9 mouse cellular contexts compared by ENCODE assay signal in genomic region chr2:52438013-52438412, GRCm38 (mm10). TPM values are rescaled to one million over a fixed set of nuclear protein-coding genes. Genes with fewer than 3 reads are reported as not detected.
A peak's percentile ranks its signal among the peaks of the same experiment; 100 is the strongest.
DNase-seq lines count a peak whose midpoint lies in the region; ATAC-seq lines count a peak whose summit lies in the region.
"Had no signal": no experiment of that assay in that cellular context is flagged by ENCODE, and none has a peak within 500 bp of the region (broad histone marks: within the 10 kb centered on the region; RNA-seq: fewer than 3 reads in every experiment).

No protein-coding gene starts in this region.

- ATAC-seq in forebrain, embryonic 14.5 days: peak; percentile 42; the same call in 1 of the 2 replicates

- no peaks in the 10 kb centered on the region for H3K9me3 ChIP-seq in forebrain, embryonic 14.5 days (replicated peaks; ENCODE audit: control insufficient read depth, low read length)
- no peaks in the 10 kb centered on the region for H3K9me3 ChIP-seq in forebrain, embryonic 10.5 days

- H3K27me3 ChIP-seq in forebrain, embryonic 14.5 days (replicated peaks; ENCODE audit: control insufficient read depth, insufficient read depth, low read length): no peaks in the 10 kb centered on the region
- H3K27me3 ChIP-seq in forebrain, embryonic 10.5 days (ENCODE audit: poor library complexity, severe bottlenecking): no peaks in the 10 kb centered on the region

- H3K4me2 ChIP-seq in forebrain, embryonic 14.5 days (ENCODE audit: low read length): no peak overlapping the region

- H3K4me1 ChIP-seq in forebrain, embryonic 14.5 days (ENCODE audit: control insufficient read depth, insufficient read depth, low read length): peaks cover 9% of the 10 kb centered on the region
- H3K4me1 ChIP-seq in forebrain, embryonic 10.5 days: peaks cover 6% of the 10 kb centered on the region

- no peak overlapping the region for H3K9ac ChIP-seq in forebrain, embryonic 14.5 days (ENCODE audit: low read length)

- 45% methylated on average over 6 of the region's 6 CpGs for WGBS in forebrain, embryonic 14.5 days
- 75% methylated on average over 6 of the region's 6 CpGs for WGBS in forebrain, embryonic 10.5 days

- no peaks in the 10 kb centered on the region for H3K36me3 ChIP-seq in forebrain, embryonic 14.5 days (ENCODE audit: control insufficient read depth, insufficient read depth, low read length)
- H3K36me3 ChIP-seq in forebrain, embryonic 10.5 days (replicated peaks): no peaks in the 10 kb centered on the region

- DNase-seq in forebrain, embryonic 14.5 days (ENCODE audit: low spot score): peak; percentile 46
- no peak for DNase-seq in forebrain, embryonic 10.5 days (ENCODE audit: extremely low spot score, low spot score)
- peak; percentile 36 for DNase-seq in 3134 (ENCODE audit: extremely low read depth, insufficient read length, low spot score)
- DNase-seq in cerebellum, adult 8-10 months: peak; percentile 66
- DNase-seq in heart, postnatal 4 days: peak; percentile 88
- DNase-seq in ovary, postnatal 14 days (ENCODE audit: low spot score): peak; percentile 29
- no peak for DNase-seq in thymus, postnatal 4 days
- DNase-seq in left cerebral cortex, adult 11 months (ENCODE audit: low spot score): no peak

- no peak overlapping the region for H3K27ac ChIP-seq in forebrain, embryonic 14.5 days (ENCODE audit: low read depth, low read length)
- H3K27ac ChIP-seq in forebrain, embryonic 10.5 days: no peak overlapping the region

- H3K4me3 ChIP-seq in forebrain, embryonic 14.5 days (ENCODE audit: low read depth, low read length): no peak overlapping the region
- no peak overlapping the region for H3K4me3 ChIP-seq in forebrain, embryonic 10.5 days
- H3K4me3 ChIP-seq: myocyte had no signal

RNA-seq across cellular contexts. Expression of gene Arl5a, which starts 13.3 kb away (rescaled TPM):
- polyA plus RNA-seq in forebrain, embryonic 14.5 days (2014; fragmentation: Nextera tagmentation; extraction: Ambion mirVana): 57.6 and 59.1 TPM in 2 replicates
- polyA plus RNA-seq in forebrain, embryonic 10.5 days (2016; fragmentation: Nextera tagmentation; extraction: Ambion mirVana): 50.6 and 51.3 TPM in 2 replicates
- 10 to 100 TPM; 52.7 to 56.2 TPM for total RNA-seq in heart, postnatal 4 days (2021)

RNA-seq across cellular contexts. Expression of gene Neb, which starts 59.7 kb away (rescaled TPM):
- polyA plus RNA-seq in forebrain, embryonic 14.5 days (2014; fragmentation: Nextera tagmentation; extraction: Ambion mirVana): 3.6 and 5.6 TPM in 2 replicates
- 0.12 and 0.31 TPM in 2 replicates for polyA plus RNA-seq in forebrain, embryonic 10.5 days (2016; fragmentation: Nextera tagmentation; extraction: Ambion mirVana)
- total RNA-seq in heart, postnatal 4 days (2021): 1 to 10 TPM; 4.1 to 6.5 TPM

Comparison
In these comparisons a context has a peak if more than half of its experiments do, and no peak if none do; other contexts are left out.
1. DNase-seq: peak in forebrain, embryonic 14.5 days (single experiment), 3134 (single experiment), cerebellum, adult 8-10 months (single experiment), heart, postnatal 4 days (single experiment) and ovary, postnatal 14 days (single experiment); none in forebrain, embryonic 10.5 days (single experiment), thymus, postnatal 4 days (single experiment) and left cerebral cortex, adult 11 months (single experiment).